Mouse (Mus musculus) megakaryocyte, adult 5-6 weeks (primary cell): Measurements from ENCODE around the gene Nav2. TPM values are rescaled to one million over a fixed set of nuclear protein-coding genes. Genes with fewer than 3 reads are reported as not detected.

Experiments
- ATAC-seq: 2 replicates; pipeline ENCODE4 v1.8.0; 2016; ENCODE audit warnings: mild to moderate bottlenecking, inconsistent platforms; ENCODE audit not compliant: poor library complexity, severe bottlenecking
- total RNA-seq, 2 experiments: library from RNA; stranded (forward) in 1 of 2; stranded (reverse) in 1 of 2; fragments of 153-499, 151-499 nt in 1 of 2; fragments of 221-1000, 200-1000 nt in 1 of 2; gene quantifications; 2 replicates each; pipeline versions ENCODE4 v1.2.3 to v1.2.4; 2015 to 2017

The Nav2 gene
- total RNA-seq, 2 experiments from 2014 or later, result 4.6 to 10.5 TPM

GRCm38 (mm10) chr7:49045499-49046346 lies 137.2 kb downstream of the Nav2 start:
- no peak for ATAC-seq

DNA sequence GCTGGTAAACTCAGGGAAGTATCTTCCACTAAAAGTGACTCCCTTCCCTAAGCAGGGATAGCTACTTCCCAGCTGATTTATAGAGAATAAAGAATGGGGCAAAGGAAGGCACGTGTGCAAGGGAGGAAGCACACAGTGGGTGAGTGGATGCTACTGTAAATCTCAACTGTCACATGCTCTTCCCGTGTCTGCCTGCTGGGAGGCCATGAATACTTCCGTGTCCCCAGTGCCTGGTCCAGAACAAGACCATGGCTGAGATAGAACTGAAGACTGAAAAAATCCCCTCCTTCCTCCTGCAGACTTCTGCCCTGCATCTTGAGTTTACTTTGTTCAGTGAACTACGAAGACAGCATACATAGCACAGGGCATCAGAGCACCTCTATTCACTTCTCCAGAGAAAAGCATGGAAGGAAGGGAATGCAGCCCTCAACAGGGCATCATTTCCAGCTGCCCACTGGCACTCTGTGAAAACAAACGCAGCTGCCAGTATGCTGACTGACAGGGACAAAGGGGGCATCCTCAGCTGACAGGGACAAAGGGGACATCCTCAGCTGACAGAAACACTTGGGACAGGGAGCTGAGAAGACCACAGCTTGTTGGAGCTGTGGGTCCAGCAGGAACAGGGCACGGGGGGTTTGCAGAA lies 138.0 kb downstream of the Nav2 start:
- ATAC-seq, result no peak

- peak; percentile 56; the same call in 1 of the 2 replicates for ATAC-seq
Observed at GRCm38 (mm10) chr7:49047336-49047735, 138.8 kb downstream of the Nav2 start.

DNA sequence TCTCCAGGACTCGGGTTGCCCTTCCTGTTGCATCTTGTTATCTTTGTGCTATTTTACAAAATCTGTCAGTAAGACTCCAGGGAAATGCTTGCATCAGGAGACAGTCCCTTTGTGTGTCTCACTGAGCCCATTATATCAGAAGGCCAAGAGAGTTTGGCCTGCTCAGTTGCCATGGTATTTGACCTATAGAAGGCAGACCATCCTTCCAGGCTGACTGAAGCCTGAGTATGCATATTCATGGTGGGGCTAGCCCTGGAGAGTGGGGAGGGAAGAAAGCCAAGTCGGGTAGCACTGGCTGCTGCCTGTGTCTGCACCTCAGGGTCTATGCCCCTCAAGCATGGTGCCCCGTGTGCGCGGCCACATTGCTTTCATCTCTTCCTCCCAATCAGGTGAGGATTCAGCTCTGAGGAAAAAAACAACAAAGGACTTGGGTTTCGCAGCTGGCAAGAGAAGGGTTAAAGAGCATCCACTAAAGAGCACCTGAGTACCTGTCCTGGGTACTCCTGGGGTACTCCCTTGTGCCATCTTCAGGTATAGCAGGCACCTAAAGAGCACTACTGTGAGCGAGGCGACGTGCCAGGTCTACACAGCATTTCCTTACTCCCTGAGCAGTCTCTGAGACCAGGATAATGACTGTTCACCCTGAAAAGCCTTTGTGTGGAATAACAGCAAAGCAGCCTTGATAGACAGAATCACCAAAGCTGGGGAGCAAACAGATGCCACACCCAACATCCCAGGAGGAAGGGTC lies 144.5 kb downstream of the Nav2 start:
- no peak for ATAC-seq

DNA sequence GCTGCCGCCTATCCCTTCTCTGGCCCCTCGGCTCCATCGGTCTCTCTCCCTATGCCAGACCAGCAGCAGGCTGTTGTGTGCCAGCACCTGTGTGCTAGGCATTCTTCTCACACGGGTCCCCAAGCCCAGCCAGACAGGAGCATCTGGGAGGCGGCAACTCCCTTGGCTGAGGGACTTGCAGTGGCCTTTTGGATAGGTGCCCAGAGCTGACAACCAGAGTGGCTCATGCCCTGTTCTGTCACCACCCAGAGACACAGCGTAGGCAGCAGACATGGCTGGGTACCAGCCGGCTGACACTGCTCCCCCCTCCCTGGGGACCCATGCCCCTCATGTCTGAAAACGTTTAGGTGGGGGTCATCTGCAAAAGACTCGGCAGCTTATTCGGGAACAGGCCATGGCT lies 146.8 kb downstream of the Nav2 start:
- no peak for ATAC-seq

DNA sequence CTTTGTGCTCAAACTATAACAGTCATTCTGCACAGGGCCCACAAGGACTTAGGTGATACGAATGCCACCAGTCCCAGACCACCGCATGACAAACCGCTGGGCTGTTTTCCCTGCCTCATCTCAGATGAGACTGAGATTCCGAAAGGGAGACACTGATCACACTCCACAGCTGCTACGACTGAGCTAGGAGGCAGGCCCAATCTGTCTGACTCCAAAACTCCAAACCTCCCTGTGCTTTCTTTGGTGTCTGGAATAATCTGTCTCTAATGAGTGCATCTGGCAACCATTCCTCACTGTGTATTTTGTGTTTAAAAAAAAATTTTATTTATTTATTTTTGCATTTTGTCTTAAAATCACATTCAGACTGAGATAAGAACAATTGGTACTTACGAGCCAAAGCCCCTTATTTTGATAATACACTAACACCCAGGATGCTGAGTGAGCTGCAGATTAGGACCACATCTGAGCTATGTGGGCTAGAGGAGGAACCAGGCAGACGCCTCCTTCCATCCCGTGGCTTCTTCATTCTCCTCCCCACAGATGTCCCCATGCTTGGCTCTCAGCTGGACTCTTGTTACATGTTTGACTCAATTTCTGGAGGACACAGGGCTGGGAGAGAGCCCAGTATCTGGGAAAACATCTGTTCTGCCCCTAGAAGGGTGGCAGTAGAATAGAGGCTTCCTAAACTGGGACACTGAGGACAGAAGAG lies 149.9 kb downstream of the Nav2 start:
- ATAC-seq, result no peak

DNA sequence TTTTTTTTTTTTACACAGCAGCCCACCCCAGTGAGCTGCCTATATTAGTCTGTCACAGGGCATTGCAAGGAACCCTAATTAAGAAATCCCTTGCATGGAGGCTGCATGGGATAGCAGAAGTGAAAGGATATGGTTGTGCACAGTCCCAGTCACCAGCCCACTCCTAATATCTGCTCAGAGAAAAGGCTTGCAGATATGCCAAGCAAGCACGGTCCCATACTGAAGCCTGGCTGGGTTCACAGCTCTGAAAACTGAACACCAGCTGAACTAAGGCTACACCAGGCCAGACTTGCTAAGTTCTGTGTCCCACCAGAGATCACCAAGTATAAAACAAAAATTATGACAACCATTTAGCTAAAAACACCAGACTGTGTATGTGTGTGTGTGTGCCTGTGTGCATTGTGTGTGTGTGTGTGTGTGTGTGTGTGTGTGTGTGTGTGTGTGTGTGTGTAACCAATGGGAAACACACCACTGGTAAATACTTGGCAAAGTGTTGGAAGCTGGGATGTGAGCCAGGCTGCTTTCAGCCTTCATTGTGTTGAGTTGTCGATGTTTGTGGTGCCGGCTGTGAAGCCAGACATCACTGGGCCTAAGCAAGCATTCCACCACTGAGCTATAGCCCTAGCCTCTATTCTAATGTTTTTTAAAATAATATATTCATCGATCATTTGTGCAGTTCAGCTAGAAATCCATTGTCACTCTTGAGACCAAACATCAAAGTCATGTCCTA lies 156.4 kb downstream of the Nav2 start:
- no peak for ATAC-seq

GRCm38 (mm10) chr7:49065621-49066475 lies 157.3 kb downstream of the Nav2 start:
- ATAC-seq, result no peak

DNA sequence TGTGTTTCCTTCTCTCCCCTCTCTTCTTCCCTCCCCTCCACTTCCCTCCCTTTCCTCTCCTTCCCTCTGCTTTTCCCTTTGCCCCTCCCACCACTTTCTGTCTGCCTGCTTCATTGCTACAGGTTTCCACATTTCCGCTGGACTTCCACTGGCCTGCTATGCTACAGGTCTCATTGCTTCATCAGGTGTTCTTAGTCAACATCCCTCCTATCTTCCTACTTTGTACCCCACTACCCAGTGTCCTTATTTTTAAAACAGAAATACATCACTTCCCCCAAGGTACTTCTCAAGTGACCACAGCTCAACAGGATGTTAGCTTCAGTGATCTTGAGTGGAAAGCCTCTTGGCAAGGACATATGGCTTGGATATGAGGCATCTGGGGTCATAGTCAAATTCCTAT lies 158.3 kb downstream of the Nav2 start:
- ATAC-seq, result peak; percentile 82

DNA sequence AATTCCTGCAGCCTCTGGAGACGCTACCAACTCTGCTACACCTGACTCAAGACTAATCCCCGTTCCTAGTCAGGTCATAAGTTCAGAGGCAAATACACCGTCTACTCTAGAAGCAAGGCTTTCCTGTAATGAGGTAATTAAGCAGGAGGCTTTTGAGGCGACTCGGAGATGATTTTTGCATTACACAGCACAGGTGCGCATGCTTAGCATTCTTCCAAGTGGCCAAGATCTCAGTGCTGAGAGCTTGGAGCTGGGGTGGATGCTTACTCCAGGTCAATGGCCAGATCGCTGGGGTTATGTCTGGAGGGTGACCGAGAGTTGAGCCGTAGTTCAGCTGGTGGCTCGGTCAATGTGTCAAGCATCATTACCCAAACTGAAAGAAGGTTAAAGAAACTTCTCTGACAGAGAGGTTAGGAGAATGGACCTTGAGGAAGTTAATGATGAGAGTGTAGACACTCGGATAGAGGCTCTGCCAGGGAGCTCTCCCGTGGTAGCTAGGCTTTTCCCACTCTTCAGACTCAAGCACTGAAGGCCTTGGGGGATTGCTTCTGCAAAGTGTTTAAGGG lies 161.0 kb downstream of the Nav2 start:
- ATAC-seq, result no peak

- ATAC-seq, result peak; percentile 56
Observed at GRCm38 (mm10) chr7:49070621-49071020, 162.1 kb downstream of the Nav2 start.

- ATAC-seq, result no peak
Observed at GRCm38 (mm10) chr7:49071141-49071567, 162.6 kb downstream of the Nav2 start.

- no peak for ATAC-seq
Observed at GRCm38 (mm10) chr7:49075333-49075934, 166.9 kb downstream of the Nav2 start.

DNA sequence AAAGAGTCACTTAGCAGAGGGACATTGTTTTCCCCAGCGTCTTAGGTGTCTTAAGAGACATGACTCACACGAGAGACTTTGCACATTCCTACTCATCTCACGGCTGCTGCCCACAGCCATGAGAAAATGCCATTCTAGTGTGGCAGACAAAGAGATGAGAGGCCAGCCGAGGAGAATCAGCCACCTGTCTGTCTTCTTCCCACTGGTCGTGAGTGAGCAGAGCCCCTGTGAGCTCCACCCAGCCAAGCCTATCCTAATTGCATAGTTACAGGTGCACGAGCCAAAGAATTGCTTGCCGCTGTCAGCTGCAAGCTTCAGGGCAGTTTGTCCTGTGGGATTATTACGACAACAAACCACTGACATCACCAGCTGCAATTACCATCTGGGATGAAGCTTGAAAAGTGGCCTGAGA lies 167.8 kb downstream of the Nav2 start:
- ATAC-seq, result no peak

DNA sequence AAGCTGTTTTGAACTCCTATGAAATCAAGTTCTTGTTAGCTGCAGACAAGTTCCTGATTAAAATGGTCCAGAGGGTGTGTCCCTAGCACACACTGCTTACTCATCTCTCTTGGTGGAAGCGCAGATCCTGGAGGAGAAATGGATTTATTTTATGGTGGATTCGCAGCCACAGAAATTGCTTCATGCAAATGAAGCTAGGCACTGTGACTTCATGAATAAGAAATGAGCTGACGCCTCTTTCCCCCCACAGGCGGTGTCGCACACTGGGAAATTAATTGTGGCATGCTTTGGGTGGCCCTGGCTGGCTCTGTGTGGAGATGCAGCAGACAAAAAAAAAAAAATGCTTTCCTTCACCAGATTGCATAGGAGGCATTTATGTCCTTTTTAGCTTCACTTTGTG lies 170.4 kb downstream of the Nav2 start:
- ATAC-seq, result no peak

GRCm38 (mm10) chr7:49082585-49083165 lies 174.2 kb downstream of the Nav2 start:
- ATAC-seq, result no peak

DNA sequence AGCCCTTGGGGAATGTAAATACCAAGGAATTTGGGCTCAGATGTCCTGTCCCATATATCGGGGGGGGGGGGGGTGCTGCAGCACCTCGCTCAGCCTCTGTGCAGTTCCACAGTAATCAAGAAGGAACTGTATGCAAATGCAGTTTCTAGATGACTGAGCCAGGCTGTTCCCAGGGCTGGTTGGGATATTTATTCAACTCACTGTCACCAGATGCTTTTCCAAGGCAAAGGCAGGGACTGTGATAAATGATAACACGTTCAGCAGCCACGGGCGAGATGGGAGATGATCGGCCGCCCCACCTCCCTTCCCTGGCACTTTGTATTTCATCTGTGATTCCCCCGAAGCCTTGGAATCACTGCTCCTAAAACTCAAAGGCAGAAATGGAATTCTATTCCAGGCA lies 176.3 kb downstream of the Nav2 start:
- ATAC-seq, result no peak

DNA sequence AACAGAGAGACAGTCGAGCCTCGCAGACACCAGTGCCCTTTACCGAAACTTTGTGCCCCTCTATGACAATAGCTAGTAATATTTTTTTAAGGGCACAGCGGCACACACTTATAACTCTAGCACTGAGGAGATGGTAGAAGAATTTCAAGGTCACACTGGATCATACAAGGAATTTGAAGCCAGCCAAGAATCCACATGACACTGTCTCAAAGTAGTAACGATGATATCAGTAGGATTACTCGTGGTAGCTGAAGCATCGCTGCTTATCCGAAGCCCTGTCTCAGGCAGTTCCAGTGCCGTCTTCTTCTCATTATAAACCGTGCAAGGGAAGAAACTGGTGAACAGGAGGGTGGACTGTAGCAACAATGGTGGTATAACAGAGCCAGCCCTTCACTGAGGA lies 177.2 kb downstream of the Nav2 start:
- no peak for ATAC-seq
